Mouse (Mus musculus) E14TG2a.4 (cell line): ENCODE measurements around the gene Gria1.

ENCODE experiments used
- H3K27me3 ChIP-seq: 2 replicates; pipeline ENCODE4 v1.6.1; 2014; ENCODE audit warnings: low read length, control low read depth; ENCODE audit not compliant: insufficient read depth
- H3K36me3 ChIP-seq: 2 replicates; pipeline ENCODE4 v1.6.1; 2014; ENCODE audit warnings: low read length, control low read depth; ENCODE audit not compliant: insufficient read depth
- H3K4me1 ChIP-seq: replicated peaks from 2 replicates; pipeline ENCODE4 v1.6.1; 2014; ENCODE audit warnings: low read depth, low read length, control low read depth
- H3K4me3 ChIP-seq: replicated peaks from 2 replicates; pipeline ENCODE4 v1.5.1; 2014; ENCODE audit warnings: mild to moderate bottlenecking, low read length
- H3K9me3 ChIP-seq: 2 replicates; pipeline ENCODE4 v1.6.1; 2014; ENCODE audit warnings: low read length, control low read depth
- CTCF ChIP-seq: conservative IDR thresholded peaks from 2 replicates; pipeline ENCODE4 v1.5.1; 2014; ENCODE audit warnings: low read length
- NANOG ChIP-seq: IDR thresholded peaks from 2 replicates; pipeline ENCODE4 v1.6.1; 2014; ENCODE audit warnings: borderline replicate concordance, low read length, mixed read lengths
- POU5F1 ChIP-seq: IDR thresholded peaks from 2 replicates; pipeline ENCODE4 v1.6.1; 2014; ENCODE audit warnings: low read length, borderline replicate concordance

Gene Gria1

GRCm38 (mm10) chr11:57030448-57030847 is 19.3 kb downstream of the Gria1 start:
- no peak for TF ChIP-seq NANOG
- no peak for TF ChIP-seq POU5F1
- TF ChIP-seq CTCF: no peak
- no peaks in the 10 kb centered on the region for H3K4me1 ChIP-seq
- H3K4me3 ChIP-seq: no peak overlapping the region
- H3K36me3 ChIP-seq: no peaks in the 10 kb centered on the region
- no peaks in the 10 kb centered on the region for H3K9me3 ChIP-seq
- no peaks in the 10 kb centered on the region; the same call in 1 of the 2 replicates for H3K27me3 ChIP-seq

DNA sequence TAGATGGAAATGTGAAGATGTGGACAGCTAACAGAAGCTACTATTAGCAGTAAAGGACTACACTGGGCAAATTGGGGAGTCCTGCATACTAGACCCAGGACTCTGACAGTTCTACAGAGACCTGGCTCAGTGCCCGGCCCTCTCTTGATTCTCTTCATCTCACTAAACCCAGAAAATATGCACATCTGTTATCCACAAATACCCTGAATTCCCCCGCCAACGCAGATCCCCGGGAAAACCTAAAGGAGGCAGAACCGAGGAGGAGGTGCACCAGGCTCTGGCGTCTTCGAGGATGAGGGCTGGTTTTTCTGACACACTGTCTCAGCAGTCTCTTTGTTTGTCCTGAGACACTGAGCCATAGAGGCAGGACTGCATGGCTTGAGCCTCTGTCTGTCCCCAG is 27.6 kb downstream of the Gria1 start:
- Histone ChIP-seq H3K9me3 (no peaks in the 10 kb centered on the region), H3K4me3 (no peak overlapping the region), H3K36me3 (no peaks in the 10 kb centered on the region), H3K27me3 (no peaks in the 10 kb centered on the region), H3K4me1 (peaks cover 2% of the 10 kb centered on the region)
- TF ChIP-seq CTCF: no peak

GRCm38 (mm10) chr11:57039306-57039705 is 28.1 kb downstream of the Gria1 start:
- peaks cover 7% of the 10 kb centered on the region for H3K4me1 ChIP-seq
- no peaks in the 10 kb centered on the region for H3K9me3 ChIP-seq
- H3K27me3 ChIP-seq: no peaks in the 10 kb centered on the region
- H3K4me3 ChIP-seq: no peak overlapping the region
- H3K36me3 ChIP-seq: no peaks in the 10 kb centered on the region
- TF ChIP-seq NANOG (no peak), CTCF (no peak)

GRCm38 (mm10) chr11:57042057-57042456 is 30.9 kb downstream of the Gria1 start:
- TF ChIP-seq CTCF (no peak), POU5F1 (no peak), NANOG (no peak)
- no peak overlapping the region for H3K4me3 ChIP-seq
- no peaks in the 10 kb centered on the region for H3K27me3 ChIP-seq
- peaks cover 16% of the 10 kb centered on the region for H3K4me1 ChIP-seq
- no peaks in the 10 kb centered on the region for H3K36me3 ChIP-seq
- no peaks in the 10 kb centered on the region for H3K9me3 ChIP-seq

GRCm38 (mm10) chr11:57044146-57044545 is 33.0 kb downstream of the Gria1 start:
- no peak overlapping the region for H3K4me3 ChIP-seq

GRCm38 (mm10) chr11:57051666-57052562 is 40.7 kb downstream of the Gria1 start:
- Histone ChIP-seq H3K4me3 (no peak overlapping the region), H3K9me3 (no peaks in the 10 kb centered on the region), H3K27me3 (no peaks in the 10 kb centered on the region), H3K4me1 (no peaks in the 10 kb centered on the region), H3K36me3 (no peaks in the 10 kb centered on the region)
- TF ChIP-seq CTCF (no peak), NANOG (no peak), POU5F1 (no peak)

More at GRCm38 (mm10) chr11:57044146-57044545, 33.0 kb downstream of the Gria1 start:
- no peak for TF ChIP-seq CTCF
- no peak for TF ChIP-seq NANOG
- TF ChIP-seq POU5F1: no peak
- H3K27me3 ChIP-seq: no peaks in the 10 kb centered on the region
- peaks cover 16% of the 10 kb centered on the region for H3K4me1 ChIP-seq
- H3K36me3 ChIP-seq: no peaks in the 10 kb centered on the region
- no peaks in the 10 kb centered on the region for H3K9me3 ChIP-seq

- H3K4me1 ChIP-seq: no peaks in the 10 kb centered on the region
- no peaks in the 10 kb centered on the region for H3K9me3 ChIP-seq
- H3K36me3 ChIP-seq: no peaks in the 10 kb centered on the region
- H3K27me3 ChIP-seq: no peaks in the 10 kb centered on the region
- no peak overlapping the region for H3K4me3 ChIP-seq
- TF ChIP-seq CTCF (no peak), POU5F1 (no peak), NANOG (no peak)
Observed at GRCm38 (mm10) chr11:57062441-57062840, 51.3 kb downstream of the Gria1 start.

- Histone ChIP-seq H3K27me3 (0 out of 2 replicates have a peak, but pooled peaks cover 2% of the 10 kb centered on the region), H3K9me3 (no peaks in the 10 kb centered on the region), H3K4me1 (no peaks in the 10 kb centered on the region), H3K36me3 (no peaks in the 10 kb centered on the region), H3K4me3 (no peak overlapping the region)
- no peak for TF ChIP-seq POU5F1
- TF ChIP-seq NANOG: no peak
Observed at GRCm38 (mm10) chr11:57070196-57070901, 59.2 kb downstream of the Gria1 start.
